Mouse (Mus musculus): Measurements from ENCODE around the gene Phf2. TPM values are rescaled to one million over a fixed set of nuclear protein-coding genes. Genes with fewer than 3 reads are reported as not detected.

Phf2 gene
- 9.0 and 14.3 TPM in 2 replicates for total RNA-seq (2017)

DNA sequence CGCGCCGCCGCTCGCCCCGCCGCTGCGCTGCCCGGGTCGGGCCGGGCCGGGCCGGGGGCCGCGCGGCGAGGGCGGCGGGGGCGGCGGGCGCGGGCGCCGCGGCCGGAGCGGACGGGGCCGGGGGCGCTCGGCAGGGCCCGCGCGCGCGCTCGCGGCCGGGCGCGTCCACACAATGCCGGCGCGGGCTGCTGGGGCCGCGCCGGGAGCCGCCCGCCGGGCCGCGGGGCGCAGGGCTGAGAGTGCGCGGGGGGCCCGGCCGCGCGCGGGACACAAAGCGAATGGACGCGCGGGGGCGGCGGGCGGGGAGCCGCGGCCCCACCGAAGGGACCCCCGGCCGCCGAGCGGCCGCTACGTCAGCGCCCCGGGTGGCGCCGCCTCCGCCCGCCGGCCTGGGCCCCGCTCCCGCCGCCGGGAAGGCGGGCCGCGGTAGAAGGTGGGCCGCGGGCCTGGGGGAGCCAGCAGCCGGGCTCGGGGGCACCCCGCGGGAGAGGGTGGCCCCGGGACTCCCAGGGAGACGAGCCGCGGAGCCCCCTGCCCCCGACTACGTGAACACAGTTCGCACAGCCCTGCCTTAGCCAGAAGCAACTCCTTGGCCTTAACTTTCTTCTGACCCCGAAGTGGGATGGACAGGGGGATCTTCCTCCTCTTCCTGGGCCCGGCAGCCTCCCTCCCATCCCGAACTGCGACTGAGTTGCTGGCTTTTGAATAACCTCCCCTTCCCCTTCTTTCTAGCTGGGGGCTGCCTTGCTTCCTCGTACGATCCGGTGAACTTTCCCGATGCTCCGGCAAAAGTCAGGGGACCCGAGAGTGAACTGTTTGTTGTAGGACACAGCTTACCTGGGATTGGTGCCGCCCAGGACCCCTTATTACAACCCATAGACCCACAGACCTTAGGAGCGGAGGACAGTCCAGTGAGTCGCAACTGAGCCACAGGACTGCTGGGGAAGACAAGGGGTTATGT, at the start of gene Phf2:
Gene Phf2, minus strand, starts transcription at position 349 of the 961 bp plus-strand sequence.
- no peak for ATAC-seq (replicated peaks; ENCODE audit: low read depth, poor library complexity, severe bottlenecking)

DNA sequence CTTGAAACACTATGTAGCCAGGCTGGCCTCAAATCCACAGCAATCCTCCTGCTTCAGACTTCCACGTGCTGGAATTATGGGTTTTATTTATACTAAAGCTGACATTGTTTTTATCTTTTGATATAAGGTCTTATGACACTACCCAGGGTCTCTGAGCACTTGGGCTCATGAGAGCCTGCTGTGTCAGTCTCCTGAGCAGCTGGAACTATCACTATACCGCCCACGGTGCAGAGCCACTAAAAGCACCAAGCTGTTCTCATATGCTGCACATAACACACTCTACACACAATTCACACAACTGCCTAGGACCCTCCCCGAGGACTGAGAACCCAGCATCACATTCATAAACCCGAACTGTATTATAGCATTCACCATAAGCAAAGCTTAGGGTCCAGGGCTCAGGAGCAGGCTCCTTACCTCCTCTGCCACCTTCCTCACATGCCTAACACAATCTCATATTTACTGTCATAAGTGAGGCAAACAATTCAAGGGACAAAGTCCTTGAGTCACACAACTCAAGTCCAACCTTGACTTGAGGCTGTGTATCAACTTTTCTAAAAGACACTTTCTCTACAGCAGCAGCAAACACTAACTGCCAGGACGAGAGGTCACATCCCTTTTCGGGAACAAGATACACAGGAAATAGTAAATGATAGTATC, 49.0 kb upstream of the Phf2 start:
- ATAC-seq (replicated peaks; ENCODE audit: low read depth, poor library complexity, severe bottlenecking), result no peak

DNA sequence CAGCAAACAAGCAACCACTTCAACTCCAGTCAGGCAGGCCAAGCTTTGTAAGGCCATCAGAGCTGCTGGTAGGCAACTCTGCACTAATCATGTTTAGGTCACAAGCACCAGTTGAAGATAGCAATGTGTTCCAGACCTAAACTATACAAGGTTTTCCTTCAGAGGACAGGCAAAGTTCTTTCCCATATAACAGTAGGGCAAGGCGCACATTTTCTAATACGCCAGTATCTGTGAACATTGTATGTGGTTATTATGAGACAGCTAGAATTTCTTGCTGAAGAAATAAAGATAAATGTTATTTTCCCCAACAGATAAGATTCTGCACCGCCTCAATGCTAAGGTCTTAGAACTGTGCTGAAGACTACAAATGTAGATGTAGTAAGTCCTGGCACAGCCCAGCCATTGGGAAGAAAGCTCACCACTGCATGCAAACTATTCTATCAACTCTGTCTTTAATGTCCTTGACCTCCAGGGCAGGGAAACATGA, 46.2 kb upstream of the Phf2 start:
- no peak for ATAC-seq (replicated peaks; ENCODE audit: low read depth, poor library complexity, severe bottlenecking)

DNA sequence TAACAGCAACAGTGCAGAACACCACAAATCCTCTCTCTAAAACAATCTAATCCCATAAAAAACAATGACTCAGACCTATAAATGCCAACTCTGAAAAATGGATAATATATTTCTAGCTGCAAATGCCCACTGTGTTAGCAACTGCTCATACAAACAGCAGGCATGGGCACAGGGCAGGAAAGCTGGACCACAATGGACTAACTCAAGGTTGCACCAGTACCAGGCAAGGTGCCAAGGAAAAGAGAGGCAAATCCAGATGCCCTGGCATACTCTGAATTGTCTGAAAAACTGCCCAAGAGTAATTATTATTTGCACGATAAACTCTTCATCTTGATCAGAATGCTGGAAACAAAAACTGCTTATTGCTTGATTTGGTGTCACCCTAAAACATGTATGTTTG, 42.8 kb upstream of the Phf2 start:
- no peak for ATAC-seq (replicated peaks; ENCODE audit: low read depth, poor library complexity, severe bottlenecking)

DNA sequence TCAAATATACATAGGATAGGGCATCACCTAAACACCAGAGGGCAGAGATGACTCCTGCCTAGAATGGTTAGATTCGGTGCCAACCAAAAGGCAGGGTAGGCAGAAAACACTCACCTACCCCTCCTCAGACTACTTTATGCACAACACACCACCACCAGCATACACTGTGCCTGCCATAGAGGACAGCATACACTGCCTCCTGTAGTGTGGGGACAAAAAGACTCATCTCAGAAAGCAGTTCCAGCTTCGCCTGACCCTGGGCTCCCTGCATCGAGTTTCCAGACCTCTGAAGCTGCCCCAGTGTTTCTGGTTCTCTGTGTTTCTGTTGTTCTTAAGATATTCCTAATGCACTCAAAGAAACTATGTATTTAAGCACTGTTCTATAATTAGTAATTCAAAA, 42.2 kb upstream of the Phf2 start:
- no peak for ATAC-seq (replicated peaks; ENCODE audit: low read depth, poor library complexity, severe bottlenecking)

DNA sequence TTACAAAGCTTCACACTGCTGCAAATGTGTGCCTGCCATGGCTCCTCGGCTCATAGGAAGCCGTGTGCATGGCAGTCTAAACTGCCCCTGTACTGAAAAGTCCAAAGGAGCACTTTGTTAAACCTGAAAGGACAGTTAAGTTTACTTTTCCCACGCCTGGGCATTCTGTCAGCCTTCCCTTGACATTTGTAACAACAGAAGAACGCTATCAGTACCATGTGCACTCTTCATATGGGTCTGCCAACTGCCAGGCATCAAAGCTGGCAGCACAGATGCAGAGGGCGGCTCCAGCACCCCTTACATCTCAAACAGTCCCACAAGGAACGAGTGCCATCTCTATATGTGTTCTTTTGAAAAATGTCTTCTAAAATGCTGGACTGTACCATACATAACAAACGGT, 40.5 kb upstream of the Phf2 start:
- ATAC-seq (replicated peaks; ENCODE audit: low read depth, poor library complexity, severe bottlenecking), result no peak

DNA sequence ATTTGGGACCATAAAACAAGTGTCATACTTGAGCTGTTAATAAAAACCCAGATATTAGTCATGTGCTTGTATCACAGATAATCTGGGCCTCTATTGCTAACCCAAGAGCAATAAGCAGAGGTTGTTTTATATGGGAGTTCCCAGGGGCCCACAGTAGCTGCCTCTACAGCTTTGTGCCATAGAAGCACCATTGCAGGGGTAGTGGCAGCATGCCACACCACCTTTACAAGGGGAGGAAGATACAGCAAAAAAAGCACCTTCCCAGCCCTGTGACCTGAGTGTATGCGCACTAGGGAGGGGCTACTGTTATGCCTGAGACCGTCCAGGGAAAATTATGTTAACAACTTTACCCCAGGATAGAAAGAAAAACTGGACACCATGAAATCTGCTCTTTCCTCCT, 34.5 kb upstream of the Phf2 start:
- no peak for ATAC-seq (replicated peaks; ENCODE audit: low read depth, poor library complexity, severe bottlenecking)

DNA sequence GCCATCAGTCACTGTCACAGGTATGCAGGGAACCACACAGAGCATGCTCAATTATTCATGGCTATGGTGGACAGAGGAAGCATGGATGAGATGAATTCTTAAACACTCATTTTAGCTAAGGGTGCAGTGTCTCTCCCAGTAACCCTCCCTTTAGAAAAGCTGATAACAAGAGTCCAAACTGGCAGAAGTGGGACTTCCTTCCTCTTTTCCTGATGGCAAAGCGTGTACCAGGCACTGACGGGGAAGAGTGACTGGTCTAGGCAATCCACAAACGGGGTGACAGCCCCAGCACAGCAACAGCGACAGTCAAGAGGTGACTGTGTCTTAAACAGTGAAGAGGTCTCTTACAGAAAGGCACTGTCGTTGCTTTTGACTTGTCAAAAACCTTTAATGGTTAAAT, 24.5 kb upstream of the Phf2 start:
- ATAC-seq (replicated peaks; ENCODE audit: low read depth, poor library complexity, severe bottlenecking), result peak; percentile 60; the same call in 1 of the 2 replicates

DNA sequence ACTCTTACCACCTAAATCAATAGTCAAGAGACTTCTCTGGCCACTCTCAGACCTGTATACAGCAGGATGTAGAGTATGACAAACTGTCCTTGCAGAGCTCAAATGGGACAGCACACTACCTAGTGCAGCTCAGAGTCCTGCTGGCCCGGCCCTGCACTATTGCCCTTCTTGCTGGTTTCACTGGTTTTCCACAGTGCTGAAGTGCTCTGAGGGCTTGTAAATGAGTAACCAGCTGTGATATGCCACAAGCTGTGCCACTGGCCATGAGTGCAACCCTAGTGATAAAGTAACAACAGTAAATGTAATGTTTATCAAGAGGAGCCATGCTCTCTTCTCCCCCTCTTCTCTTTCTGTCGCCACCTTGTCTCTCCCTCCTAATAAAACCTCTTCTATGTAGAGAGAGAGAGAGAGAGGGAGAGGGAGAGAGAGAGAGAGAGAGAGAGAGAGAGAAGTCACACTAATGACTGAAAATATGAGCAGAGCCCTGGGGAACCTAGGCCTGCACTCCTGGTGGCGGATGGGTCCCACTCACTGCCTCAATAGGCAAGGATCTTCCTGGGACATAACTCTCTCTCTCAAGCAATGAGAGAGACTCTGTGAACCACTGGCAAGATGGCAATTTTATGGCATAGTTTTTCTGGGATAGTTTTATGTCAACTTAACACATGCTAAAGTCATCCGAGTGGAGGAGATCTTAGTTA, 19.5 kb upstream of the Phf2 start:
- no peak for ATAC-seq (replicated peaks; ENCODE audit: low read depth, poor library complexity, severe bottlenecking)

DNA sequence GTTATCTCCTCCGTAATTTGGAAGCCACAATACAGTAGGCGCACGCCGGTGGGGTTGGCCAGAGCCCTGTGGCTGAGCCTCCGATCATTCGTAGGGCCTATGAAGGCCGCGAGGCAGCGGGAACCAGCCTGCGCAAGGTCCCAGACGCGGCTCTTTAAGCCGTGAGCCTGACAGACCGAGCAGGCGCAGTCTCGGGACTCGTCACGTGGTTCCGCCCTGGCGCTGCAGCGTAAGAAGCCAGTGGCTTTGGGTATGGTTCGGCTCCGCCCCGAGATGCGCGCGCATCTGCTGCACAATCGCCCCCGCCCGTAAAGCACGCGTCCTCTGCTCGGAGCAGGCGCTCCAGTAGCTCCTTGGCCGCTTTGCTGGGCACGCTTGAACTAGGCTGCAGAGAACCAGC, 7.6 kb upstream of the Phf2 start:
- ATAC-seq (replicated peaks; ENCODE audit: low read depth, poor library complexity, severe bottlenecking), result peak; percentile 98

DNA sequence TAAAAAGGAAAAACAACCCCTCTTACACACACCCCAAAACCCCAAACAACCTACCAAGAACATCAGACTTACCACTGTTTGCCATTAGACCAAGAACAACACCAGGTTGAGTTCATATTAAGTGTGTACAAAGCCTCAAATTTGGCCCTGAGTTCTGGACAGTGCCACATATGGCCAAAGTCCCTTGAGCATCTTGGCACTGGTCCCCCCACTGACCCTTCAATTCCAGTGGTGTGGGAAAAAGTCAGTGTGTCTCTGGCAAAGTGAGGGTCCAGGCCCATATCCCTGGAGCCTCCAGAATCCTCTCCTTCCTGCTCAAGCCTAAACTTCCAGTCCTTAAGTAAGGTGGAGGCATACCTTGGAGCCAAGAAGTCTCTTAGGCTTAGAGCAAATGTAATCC, 6.9 kb upstream of the Phf2 start:
- no peak for ATAC-seq (replicated peaks; ENCODE audit: low read depth, poor library complexity, severe bottlenecking)

DNA sequence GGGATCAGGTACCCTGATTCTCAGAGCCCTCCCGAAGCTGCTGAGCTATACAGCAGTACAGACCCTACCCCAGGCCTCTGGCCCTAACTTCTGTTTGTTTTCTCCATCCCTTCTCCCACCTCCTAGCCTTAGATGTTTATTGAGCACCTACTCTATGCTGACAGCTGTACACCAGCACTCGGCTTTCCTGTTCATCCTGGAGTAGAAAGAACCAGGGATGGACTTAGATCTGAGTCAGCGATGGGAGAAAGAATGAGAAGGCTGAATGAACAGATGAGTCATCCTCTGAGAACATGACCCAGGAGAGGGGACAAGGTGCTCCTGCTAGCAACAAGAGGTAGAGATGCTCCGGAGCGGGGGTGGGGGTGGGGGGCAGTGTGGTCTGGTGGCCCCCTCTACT, 1.8 kb upstream of the Phf2 start:
- no peak for ATAC-seq (replicated peaks; ENCODE audit: low read depth, poor library complexity, severe bottlenecking)

DNA sequence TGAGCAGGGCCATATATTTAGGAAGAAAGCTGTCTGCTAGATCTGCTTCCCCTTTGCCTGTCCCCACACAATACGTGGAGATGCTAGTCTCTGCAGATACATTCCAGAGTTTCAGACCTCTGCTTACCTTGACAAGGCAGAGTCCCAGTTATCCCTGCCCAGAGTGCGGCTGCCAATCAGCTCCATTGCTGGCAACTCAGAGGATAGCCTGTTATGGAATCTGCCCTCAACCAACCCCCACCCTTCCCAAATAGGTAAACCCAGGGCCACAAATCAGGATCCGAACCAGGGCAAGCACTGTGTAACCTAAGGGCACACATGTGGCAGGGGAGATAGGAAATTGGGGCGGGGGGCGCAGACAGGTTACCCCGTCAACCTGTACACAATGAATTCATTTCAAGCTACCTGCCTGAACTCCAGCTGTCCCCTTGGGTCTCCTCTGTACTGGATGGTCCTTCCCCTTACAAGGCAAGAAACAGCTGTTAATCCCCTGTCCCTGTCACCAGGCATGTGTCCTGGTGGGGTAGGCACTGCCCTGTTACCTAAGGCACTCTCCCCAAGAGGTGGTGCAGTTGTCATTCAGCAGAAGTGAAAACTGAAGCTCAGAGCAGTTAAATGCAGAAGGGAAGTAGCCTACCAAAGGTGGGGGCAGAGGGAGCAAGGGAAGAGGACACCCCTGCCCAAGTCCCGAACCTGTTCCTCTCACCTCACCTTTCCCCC, 1.1 kb upstream of the Phf2 start:
- peak; percentile 59 for ATAC-seq (replicated peaks; ENCODE audit: low read depth, poor library complexity, severe bottlenecking)

DNA sequence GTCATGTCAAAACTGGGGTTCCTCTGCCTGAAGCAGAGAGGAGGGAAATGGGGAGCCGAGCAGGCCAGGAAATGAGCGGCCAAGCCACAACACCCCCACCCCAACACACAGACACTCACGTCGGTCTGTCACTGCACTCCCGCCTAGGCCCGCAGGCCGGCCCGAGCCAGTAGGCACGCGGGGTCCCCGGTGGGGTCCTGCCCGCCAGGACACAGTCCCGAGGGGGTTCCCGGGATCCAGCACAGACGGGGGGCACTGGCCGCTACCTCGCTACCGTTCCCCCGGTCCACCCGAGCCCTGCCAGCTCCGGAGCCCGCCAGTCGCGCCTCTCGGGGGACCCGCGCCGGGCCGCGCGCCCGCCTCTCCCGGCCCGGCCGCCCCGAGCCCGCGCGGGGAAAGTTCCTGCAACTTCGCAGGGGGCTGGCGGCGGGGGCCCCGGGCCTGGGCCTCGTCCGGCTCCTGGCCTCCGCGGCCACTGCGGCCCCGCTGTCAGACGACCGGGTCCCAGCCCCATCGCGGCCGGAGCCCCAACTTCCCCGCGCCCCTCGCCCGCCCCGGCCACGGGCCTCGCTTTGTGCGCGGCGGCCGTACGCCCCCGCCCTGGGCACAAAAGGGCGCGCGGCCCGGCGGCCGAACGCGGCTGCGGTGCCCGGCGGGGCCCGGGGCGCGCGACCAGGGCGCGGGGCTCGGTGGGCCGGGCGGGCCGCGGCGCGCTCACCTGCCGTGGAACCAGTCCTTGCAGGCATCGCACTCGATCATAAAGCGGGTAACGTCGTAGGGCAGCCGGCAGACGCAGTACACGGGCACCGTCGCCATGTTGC, 759 bp downstream of the Phf2 start:
- ATAC-seq (replicated peaks; ENCODE audit: low read depth, poor library complexity, severe bottlenecking), result peak; percentile 61

DNA sequence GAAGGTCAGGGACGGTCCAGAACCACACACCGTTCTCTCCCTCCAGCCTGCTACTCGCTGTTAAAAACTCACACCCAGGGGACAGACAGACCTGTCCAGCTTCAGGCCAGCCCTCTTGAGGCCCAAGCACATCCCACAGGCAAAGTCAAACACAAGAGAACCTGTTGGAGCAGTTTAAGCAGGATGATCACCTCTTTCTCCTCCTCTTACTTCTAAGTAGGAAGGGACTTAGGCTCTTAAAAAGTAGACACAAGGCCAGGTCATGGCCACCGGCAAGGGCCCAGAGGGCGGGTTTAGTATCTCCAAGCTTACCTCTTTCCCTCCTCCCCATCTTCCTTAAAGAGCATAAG, 1.3 kb downstream of the Phf2 start:
- no peak for ATAC-seq (replicated peaks; ENCODE audit: low read depth, poor library complexity, severe bottlenecking)

DNA sequence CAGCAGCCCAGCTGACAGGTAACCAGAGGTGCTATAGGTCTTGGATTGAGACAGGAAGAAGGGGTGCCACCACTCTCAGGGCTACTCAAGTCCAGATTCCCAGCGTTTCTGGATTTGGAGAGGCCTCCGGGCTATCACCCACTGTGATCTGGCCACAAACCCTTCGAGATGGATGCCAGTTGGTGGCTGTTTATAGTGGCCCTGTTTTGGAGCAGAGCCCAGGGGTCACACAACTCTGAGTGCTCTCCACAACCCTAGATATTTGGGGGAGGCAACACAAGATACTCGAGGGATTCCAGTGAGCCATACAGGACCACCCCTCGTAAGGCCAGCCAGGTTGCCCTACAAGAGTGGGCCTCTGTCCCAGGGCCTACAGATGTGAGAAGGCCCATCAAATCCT, 1.8 kb downstream of the Phf2 start:
- ATAC-seq (replicated peaks; ENCODE audit: low read depth, poor library complexity, severe bottlenecking), result no peak

DNA sequence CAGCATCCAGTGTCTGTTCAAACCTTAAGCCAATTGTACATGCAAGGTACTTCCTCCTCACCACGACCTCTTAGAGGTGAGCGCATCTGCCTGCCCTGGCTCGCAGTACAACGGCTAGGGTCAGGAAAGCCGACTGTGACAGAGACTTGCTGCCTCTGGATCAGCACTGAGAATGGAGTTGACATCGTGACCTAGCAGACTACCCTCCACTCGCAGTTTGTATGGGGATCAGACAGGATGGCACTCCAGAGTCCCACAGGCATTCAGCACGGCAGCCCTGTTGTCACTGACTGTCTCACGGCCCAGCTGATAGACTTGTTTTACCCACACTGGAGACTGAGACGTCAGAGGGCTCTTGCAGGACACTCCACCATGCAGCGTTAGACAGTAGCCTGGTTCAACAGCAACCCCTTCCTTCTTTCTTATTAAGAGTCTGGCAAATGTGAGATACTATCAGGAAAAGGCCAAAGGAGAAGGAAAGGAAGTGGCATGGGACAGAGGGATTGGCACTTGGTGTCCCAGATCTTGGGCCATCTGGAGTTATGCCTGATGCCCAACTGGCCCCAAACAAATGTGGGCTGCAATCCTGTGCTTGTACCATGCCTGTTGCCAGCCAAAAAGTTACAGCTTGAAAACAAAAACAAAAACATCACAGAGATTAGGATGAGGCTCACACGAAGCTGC, 6.1 kb downstream of the Phf2 start:
- ATAC-seq (replicated peaks; ENCODE audit: low read depth, poor library complexity, severe bottlenecking), result no peak

DNA sequence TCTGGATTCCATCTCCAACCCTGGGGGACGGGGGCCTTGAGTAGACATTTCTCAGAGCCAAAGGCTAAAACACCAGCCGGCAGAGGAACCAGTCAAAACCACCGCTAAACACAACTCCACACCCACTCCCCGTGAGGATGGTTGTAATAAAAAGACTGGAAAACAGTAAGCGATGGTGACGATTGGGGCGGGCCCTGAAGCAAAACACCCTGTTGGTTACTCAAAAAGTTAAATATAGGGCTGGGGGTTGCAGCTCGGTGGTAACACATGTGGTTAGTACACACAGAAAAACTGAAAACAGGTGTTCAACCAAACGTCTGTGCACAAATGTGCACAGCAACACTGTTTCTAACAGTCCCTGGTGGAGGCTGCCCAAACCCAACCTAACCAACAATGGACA, 7.4 kb downstream of the Phf2 start:
- ATAC-seq (replicated peaks; ENCODE audit: low read depth, poor library complexity, severe bottlenecking), result no peak

DNA sequence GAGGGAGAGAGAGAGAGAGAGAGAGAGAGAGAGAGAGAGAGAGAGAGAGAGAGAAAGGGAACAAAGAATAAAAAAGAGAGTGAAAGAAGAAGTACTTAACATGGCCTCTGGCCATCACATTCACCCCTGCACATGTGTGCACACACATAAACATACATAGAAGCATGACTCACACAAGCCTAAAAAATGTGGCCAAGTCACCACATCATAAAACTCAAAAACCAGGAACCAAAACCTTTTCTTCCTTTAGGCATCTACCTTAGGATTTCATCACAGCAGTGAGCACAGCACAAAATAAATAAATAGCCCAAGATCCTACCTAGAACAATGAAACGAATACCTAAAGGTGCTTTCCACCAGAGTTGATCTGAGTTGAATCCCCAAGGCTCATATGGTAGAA, 9.0 kb downstream of the Phf2 start:
- peak; percentile 53 for ATAC-seq (replicated peaks; ENCODE audit: low read depth, poor library complexity, severe bottlenecking)
